Mouse (Mus musculus) T-helper 2 cell (primary cell): Measurements from ENCODE around the gene Htatip2.

Experiments
- in situ Hi-C: fragments of 300-600 bp; cut with MboI, MseI; formaldehyde crosslinking; loops from one replicate; pipeline ENCODE4 v1.15.1; 2025; ENCODE audit warnings: high pct_unique_total_duplicates

Gene Htatip2

GRCm38 (mm10) chr7:49758934-49759571 lies at the start of gene Htatip2:
Gene Htatip2 (plus strand): TSS chr7:49759115.
- in situ Hi-C loops = no loop called here

- in situ Hi-C loops = no loop called here
Observed at GRCm38 (mm10) chr7:49709381-49710021, 49.4 kb upstream of the Htatip2 start.

GRCm38 (mm10) chr7:49717942-49718733 lies 40.8 kb upstream of the Htatip2 start:
- in situ Hi-C loops = no loop called here

GRCm38 (mm10) chr7:49734342-49734741 lies 24.6 kb upstream of the Htatip2 start:
- in situ Hi-C loops = no loop called here

GRCm38 (mm10) chr7:49739448-49739847 lies 19.5 kb upstream of the Htatip2 start:
- in situ Hi-C loops = no loop called here

GRCm38 (mm10) chr7:49741474-49741873 lies 17.4 kb upstream of the Htatip2 start:
- in situ Hi-C loops = loop anchor here (10.0 kb wide), 1 partner anchor 57 kb away; no protein-coding TSS in a partner anchor

GRCm38 (mm10) chr7:49741923-49742322 lies 17.0 kb upstream of the Htatip2 start:
- in situ Hi-C loops = loop anchor here (10.0 kb wide), 1 partner anchor 57 kb away; no protein-coding TSS in a partner anchor

- in situ Hi-C loops = loop anchor here (5.0 kb wide), 1 partner anchor 134 kb away; no protein-coding TSS in a partner anchor
Observed at GRCm38 (mm10) chr7:49751148-49751547, 7.8 kb upstream of the Htatip2 start.

- in situ Hi-C loops = loop anchor here (5.0 kb wide), 1 partner anchor 136 kb away; no protein-coding TSS in a partner anchor
Observed at GRCm38 (mm10) chr7:49752730-49753506, 6.0 kb upstream of the Htatip2 start.

- in situ Hi-C loops = loop anchor here (5.0 kb wide), 1 partner anchor 137 kb away; no protein-coding TSS in a partner anchor
Observed at GRCm38 (mm10) chr7:49754767-49755166, 4.1 kb upstream of the Htatip2 start.

GRCm38 (mm10) chr7:49762605-49763004 lies 3.7 kb downstream of the Htatip2 start:
- in situ Hi-C loops = no loop called here

- in situ Hi-C loops = no loop called here
Observed at GRCm38 (mm10) chr7:49764011-49764716, 5.2 kb downstream of the Htatip2 start.

GRCm38 (mm10) chr7:49766166-49766565 lies 7.3 kb downstream of the Htatip2 start:
- in situ Hi-C loops = no loop called here

- in situ Hi-C loops = no loop called here
Observed at GRCm38 (mm10) chr7:49768509-49768908, 9.6 kb downstream of the Htatip2 start.

GRCm38 (mm10) chr7:49774396-49774795 lies 15.5 kb downstream of the Htatip2 start:
- in situ Hi-C loops = loop anchor here (5.0 kb wide), 1 partner anchor 148 kb away; no protein-coding TSS in a partner anchor

GRCm38 (mm10) chr7:49777585-49777984 lies 18.7 kb downstream of the Htatip2 start:
- in situ Hi-C loops = loop anchor here (25.0 kb wide), 1 partner anchor 915 kb away; no protein-coding TSS in a partner anchor

GRCm38 (mm10) chr7:49778114-49778901 lies 19.4 kb downstream of the Htatip2 start, which contains the start of gene Prmt3:
Gene Prmt3 (plus strand): TSS chr7:49778346.
- in situ Hi-C loops = loop anchor here (25.0 kb wide), 1 partner anchor 916 kb away; no protein-coding TSS in a partner anchor

GRCm38 (mm10) chr7:49778904-49779615 lies 20.1 kb downstream of the Htatip2 start:
- in situ Hi-C loops = loop anchor here (25.0 kb wide), 1 partner anchor 917 kb away; no protein-coding TSS in a partner anchor

- in situ Hi-C loops = loop anchor here (25.0 kb wide), 1 partner anchor 921 kb away; no protein-coding TSS in a partner anchor
Observed at GRCm38 (mm10) chr7:49783017-49783416, 24.1 kb downstream of the Htatip2 start.
